Mouse (Mus musculus) heart, postnatal 14 days (tissue): ENCODE measurements at regions not wholly inside any gene's neighbourhood (a gene's known extent, or its start where the extent isn't known, plus 50 kb on each side); places are given as distances from the start of the nearest gene placed in this dataset.
"Not testable (repeated sequence)": the region's sequence is repeated elsewhere in the genome, so short reads cannot be mapped to it uniquely, and the experiment has no call there.

ENCODE experiments used
- DNase-seq, 2 experiments: peaks; one replicate each; pipeline ENCODE4 v3.0.0; 2021 to 2022
- intact Hi-C: fragments of 180-260 bp; cut with DNase I; formaldehyde crosslinking; loops from one replicate; pipeline ENCODE4 v1.15.1; 2025

GRCm38 (mm10) chr1:184669173-184669572 lies 63.2 kb downstream of the Hlx start:
- intact Hi-C loops, DNase-seq: not testable (repeated sequence)

DNA sequence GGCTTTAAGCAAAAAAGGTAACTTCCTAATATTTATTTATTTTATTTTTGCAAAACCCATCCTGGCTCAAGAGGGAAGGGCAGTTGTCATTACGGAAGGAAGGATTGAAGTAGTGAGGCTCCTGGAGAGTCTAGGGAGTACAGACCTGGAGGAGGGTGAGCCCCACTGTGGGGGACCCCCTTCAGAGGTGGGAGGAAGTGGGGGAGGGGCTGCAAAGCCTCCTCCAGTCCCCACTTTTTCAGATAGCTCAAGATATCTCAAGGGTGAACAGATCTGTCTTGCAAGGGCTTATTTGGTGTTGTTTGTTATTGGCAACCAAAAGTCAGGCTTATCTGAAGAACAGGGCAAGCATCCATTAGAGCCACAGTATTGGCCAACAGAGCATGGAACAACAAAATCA lies 64.0 kb downstream of the Hlx start:
- no peak for DNase-seq
- intact Hi-C loops: no loop called here

DNA sequence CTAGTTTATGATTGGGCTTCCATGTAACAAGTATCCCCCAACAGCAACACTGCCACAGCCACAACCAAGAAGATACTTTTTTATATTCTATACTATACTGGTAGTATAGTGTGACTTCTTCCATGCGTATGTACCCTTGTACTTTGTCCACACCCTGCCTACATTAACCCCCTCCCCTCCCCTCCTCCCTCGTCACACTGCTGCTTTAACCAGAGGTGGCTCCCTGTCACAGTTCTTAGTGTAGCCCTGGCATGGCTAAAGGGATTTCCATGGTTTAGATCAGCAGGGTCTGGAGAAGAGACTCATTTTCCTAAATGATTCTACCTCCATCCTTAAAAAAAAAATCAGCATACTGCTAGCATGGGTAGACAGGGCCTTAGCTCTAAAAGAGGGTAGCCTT lies 64.4 kb downstream of the Hlx start:
- DNase-seq: no peak
- intact Hi-C loops: no loop called here

- no peak for DNase-seq
- intact Hi-C loops: no loop called here
Measured at GRCm38 (mm10) chr1:184665243-184665642, 67.2 kb downstream of the Hlx start.

GRCm38 (mm10) chr1:184664098-184664375 lies 68.4 kb downstream of the Hlx start:
- intact Hi-C loops: no loop called here
- DNase-seq: no peak

GRCm38 (mm10) chr1:184663300-184664097 lies 68.9 kb downstream of the Hlx start:
- intact Hi-C loops: no loop called here

GRCm38 (mm10) chr1:184650541-184651105 lies 81.8 kb downstream of the Hlx start:
- DNase-seq: no peak
- intact Hi-C loops: no loop called here

More at GRCm38 (mm10) chr1:184663300-184664097, 68.9 kb downstream of the Hlx start:
- no peak for DNase-seq

GRCm38 (mm10) chr1:184647920-184648540 lies 84.4 kb downstream of the Hlx start:
- no peak for DNase-seq
- intact Hi-C loops: no loop called here

DNA sequence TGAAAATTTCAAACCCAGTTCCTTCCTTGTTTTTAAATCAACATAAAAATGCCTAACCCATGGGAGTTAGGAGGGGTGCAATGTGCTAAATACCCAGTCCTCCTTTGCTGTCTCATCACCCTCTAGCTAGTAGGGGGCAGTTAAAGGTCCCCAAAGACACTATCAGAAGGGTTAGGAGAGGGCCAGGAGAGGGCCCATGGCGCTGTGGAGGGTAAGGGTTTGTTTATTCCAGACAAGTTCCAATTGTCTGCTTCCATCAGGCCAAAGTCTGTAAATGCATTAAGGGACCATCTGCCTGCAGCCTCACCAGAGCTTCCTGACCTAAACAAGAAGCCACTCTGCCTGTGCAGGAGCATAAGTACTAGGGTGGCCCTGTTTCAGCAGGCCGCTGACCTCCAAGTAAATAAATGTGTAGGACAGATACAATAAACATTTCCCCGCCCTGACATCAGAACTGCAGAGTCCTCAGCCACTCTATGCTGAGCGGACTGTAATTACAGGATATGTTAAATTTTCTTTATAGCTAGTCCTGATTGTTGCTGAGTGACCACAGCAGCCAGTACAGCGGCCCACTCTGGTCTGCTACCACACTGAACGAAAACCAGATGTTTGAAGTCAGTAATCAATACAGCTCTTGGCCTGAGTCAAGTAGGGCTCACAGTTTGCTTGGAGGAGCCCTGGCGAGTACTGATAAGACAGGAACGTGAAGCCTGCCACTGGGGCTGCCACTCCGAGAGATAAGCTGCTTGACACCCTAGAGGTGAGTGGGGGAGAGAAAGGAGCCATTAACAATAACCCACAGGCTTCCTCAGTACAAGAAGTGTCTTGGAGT lies 87.4 kb downstream of the Hlx start:
- intact Hi-C loops: no loop called here
- DNase-seq: no peak

GRCm38 (mm10) chr1:184630695-184631475 lies 101.5 kb downstream of the Hlx start:
- intact Hi-C loops: no loop called here
- DNase-seq: no peak

DNA sequence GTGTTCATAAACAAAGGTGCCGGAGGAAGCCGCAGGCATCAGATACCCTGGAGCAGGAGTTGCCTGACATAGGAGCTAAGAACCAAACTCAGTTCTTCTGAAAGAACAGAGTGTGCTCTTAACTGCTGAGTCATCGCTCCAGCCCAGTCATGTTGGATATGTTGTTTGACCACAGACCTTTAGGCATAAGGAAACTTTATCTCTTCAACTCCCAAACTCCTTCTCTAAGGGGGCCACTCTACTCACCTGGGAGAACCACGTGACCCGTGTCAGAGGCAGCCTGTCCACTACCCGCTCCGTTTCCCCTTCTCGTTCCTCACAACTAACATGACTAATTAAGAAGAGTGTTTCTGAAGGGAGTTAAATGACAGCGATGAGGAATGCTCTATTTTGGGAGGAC lies 103.2 kb downstream of the Hlx start:
- intact Hi-C loops: no loop called here
- no peak for DNase-seq

- DNase-seq: no peak
- intact Hi-C loops: no loop called here
Measured at GRCm38 (mm10) chr1:184628566-184629168, 103.8 kb downstream of the Hlx start.

- intact Hi-C loops: no loop called here
- DNase-seq: no peak
Measured at GRCm38 (mm10) chr1:184622462-184622861, 110.0 kb downstream of the Hlx start.

- DNase-seq: no peak
- intact Hi-C loops: no loop called here
Measured at GRCm38 (mm10) chr1:184621950-184622349, 110.5 kb downstream of the Hlx start.

DNA sequence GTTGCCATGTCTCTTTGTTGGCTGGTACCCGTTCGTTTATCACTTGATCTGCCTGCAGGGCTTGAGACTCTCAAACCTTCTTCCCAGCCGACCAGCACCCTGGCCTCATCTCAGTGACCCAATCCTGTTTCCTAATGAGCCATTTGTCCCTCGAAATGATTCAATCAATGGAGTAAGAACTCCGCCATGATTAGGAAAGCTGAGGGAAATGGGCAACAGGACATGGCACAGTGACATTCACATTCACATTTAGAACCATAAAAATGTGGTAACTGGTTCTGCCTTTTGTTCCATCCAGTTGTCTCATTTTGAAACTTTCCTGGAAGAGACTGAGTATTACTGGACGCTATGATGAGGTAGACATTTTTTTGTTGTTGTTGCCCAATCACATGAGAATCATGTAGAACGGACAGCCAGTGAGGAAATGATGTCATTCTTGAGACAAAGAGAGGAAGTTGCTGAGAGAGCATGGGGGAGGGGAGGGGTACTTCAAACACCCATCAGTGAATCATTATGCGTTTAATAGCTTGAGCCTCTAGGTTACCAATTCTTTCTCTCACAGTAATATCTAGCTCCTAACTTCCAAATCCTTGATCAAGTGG lies 114.5 kb downstream of the Hlx start:
- intact Hi-C loops: no loop called here
- DNase-seq: no peak

DNA sequence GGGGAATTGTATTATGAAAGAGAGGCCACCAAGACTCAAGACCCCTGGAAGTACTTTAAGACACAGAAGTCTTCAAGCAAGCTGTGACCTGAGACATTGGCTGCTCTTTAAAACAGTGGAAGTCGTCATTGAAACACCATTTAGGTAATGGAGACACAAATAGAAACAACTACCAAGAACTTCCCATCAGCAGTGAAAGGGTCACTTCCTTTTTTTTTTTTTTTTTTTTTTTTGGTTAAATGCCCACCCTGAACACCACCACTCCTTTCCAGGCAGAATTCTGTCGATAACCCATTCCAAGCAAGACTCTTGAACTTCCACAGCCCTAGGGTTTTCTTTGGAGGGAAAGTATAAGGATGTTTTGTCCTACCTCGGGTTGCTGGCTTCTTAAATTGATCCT lies 116.4 kb downstream of the Hlx start:
- intact Hi-C loops: no loop called here
- DNase-seq: no peak

- intact Hi-C loops: no loop called here
- no peak for DNase-seq
Measured at GRCm38 (mm10) chr1:184614699-184615415, 117.6 kb downstream of the Hlx start.

GRCm38 (mm10) chr1:184612880-184613279 lies 119.5 kb downstream of the Hlx start:
- intact Hi-C loops: no loop called here
- no peak for DNase-seq

DNA sequence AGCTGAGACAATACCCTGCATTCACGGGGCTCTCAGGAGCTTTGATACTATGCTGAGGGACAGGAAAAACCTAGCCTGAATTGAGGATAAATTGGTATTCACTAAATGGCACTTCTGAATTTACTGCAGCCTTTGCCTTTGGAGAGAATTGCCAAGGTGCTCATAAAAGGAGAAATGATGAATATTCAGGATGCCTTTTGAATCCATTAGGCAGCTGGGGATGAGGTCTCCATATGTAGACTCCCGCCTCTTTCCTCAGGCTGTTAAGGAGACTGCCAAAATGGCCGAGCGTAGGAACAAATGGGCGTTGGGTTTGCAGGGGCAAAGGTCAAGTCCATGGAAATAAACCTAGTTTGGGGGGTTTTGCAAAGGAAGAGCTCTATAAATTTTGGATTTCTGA lies 123.5 kb downstream of the Hlx start:
- intact Hi-C loops: no loop called here
- DNase-seq: no peak
